Mouse (Mus musculus): ENCODE data around the gene Spsb3. TPM values are rescaled to one million over a fixed set of nuclear protein-coding genes. Genes with fewer than 3 reads are reported as not detected.

Spsb3 gene
- total and polyA plus RNA-seq, 2 experiments from 2014 or later, result 89.8 to 91.0 TPM

GRCm38 (mm10) chr17:24891321-24891720 is 4.9 kb downstream of the Spsb3 start:
- Histone ChIP-seq H3K4me3 (ENCODE audit: low read depth, low read length) (no peak overlapping the region), H3K27ac (ENCODE audit: low read depth, low read length) (no peak overlapping the region), H3K9ac (no peak overlapping the region), H3K36me3 (ENCODE audit: insufficient read depth) (peaks cover 43% of the 10 kb centered on the region), H3K9me3 (ENCODE audit: low read length) (no peaks in the 10 kb centered on the region), H3K4me2 (ENCODE audit: low read depth) (no peak overlapping the region), H3K4me1 (ENCODE audit: insufficient read depth) (peaks cover 23% of the 10 kb centered on the region), H3K27me3 (ENCODE audit: insufficient read depth, low read length) (no peaks in the 10 kb centered on the region)
- WGBS, result 85% methylated on average over 12 of the region's 13 CpGs
- ATAC-seq (no peak), DNase-seq (no peak)
- no peak for TF ChIP-seq CTCF (IDR thresholded peaks at IDR 0.05; ENCODE audit: low read depth)

- Histone ChIP-seq H3K9me3 (ENCODE audit: low read length) (no peaks in the 10 kb centered on the region), H3K4me3 (ENCODE audit: low read depth, low read length) (no peak overlapping the region), H3K36me3 (ENCODE audit: insufficient read depth) (peaks cover 47% of the 10 kb centered on the region), H3K4me1 (ENCODE audit: insufficient read depth) (peaks cover 22% of the 10 kb centered on the region), H3K9ac (no peak overlapping the region), H3K27ac (ENCODE audit: low read depth, low read length) (no peak overlapping the region), H3K4me2 (ENCODE audit: low read depth) (no peak overlapping the region), H3K27me3 (ENCODE audit: insufficient read depth, low read length) (no peaks in the 10 kb centered on the region)
- no peak for ATAC-seq
- WGBS, result 87% methylated on average over 12 of the region's 12 CpGs
- no peak for TF ChIP-seq CTCF (IDR thresholded peaks at IDR 0.05; ENCODE audit: low read depth)
- DNase-seq, result no peak
Observed at GRCm38 (mm10) chr17:24892785-24893184, 6.3 kb downstream of the Spsb3 start.

GRCm38 (mm10) chr17:24893276-24893675 is 6.8 kb downstream of the Spsb3 start:
- ATAC-seq, result no peak

GRCm38 (mm10) chr17:24894061-24894994 is 7.9 kb downstream of the Spsb3 start:
- Histone ChIP-seq H3K27me3 (ENCODE audit: insufficient read depth, low read length) (no peaks in the 10 kb centered on the region), H3K9me3 (ENCODE audit: low read length) (no peaks in the 10 kb centered on the region), H3K4me2 (ENCODE audit: low read depth) (peak overlapping the region; percentile 97), H3K36me3 (ENCODE audit: insufficient read depth) (peaks cover 57% of the 10 kb centered on the region), H3K27ac (ENCODE audit: low read depth, low read length) (peak overlapping the region; percentile 87), H3K4me1 (ENCODE audit: insufficient read depth) (peaks cover 20% of the 10 kb centered on the region), H3K9ac (peak overlapping the region; percentile 91), H3K4me3 (ENCODE audit: low read depth, low read length) (peak overlapping the region; percentile 77)
- 10% methylated on average over 31 of the region's 31 CpGs for WGBS
- TF ChIP-seq CTCF (IDR thresholded peaks at IDR 0.05; ENCODE audit: low read depth), result no peak
- DNase-seq (no peak), ATAC-seq (peak; percentile 14)

More at GRCm38 (mm10) chr17:24893276-24893675, 6.8 kb downstream of the Spsb3 start:
- H3K27me3 ChIP-seq (ENCODE audit: insufficient read depth, low read length), result no peaks in the 10 kb centered on the region
- H3K36me3 ChIP-seq (ENCODE audit: insufficient read depth), result peaks cover 52% of the 10 kb centered on the region
- no peak overlapping the region for H3K4me3 ChIP-seq (ENCODE audit: low read depth, low read length)
- no peak for TF ChIP-seq CTCF (IDR thresholded peaks at IDR 0.05; ENCODE audit: low read depth)
- no peak overlapping the region for H3K27ac ChIP-seq (ENCODE audit: low read depth, low read length)
- no peak overlapping the region for H3K9ac ChIP-seq
- no peaks in the 10 kb centered on the region for H3K9me3 ChIP-seq (ENCODE audit: low read length)
- H3K4me2 ChIP-seq (ENCODE audit: low read depth), result no peak overlapping the region
- H3K4me1 ChIP-seq (ENCODE audit: insufficient read depth), result peaks cover 20% of the 10 kb centered on the region
- no peak for DNase-seq
- WGBS, result 91% methylated on average over 2 of the region's 2 CpGs

GRCm38 (mm10) chr17:24894995-24895547 is 8.6 kb downstream of the Spsb3 start, which contains the start of the genes Eme2 and Mrps34:
Eme2 (minus strand) TSS chr17:24895087.
Mrps34 (plus strand) TSS chr17:24895116.
- under 1% methylated on average over 62 of the region's 62 CpGs for WGBS
- Histone ChIP-seq H3K4me3 (ENCODE audit: low read depth, low read length) (peak within 1 kb of the TSS; percentile 77), H3K4me2 (ENCODE audit: low read depth) (peak within 1 kb of the TSS; percentile 97), H3K27ac (ENCODE audit: low read depth, low read length) (peak within 1 kb of the TSS; percentile 90), H3K4me1 (ENCODE audit: insufficient read depth) (peaks cover 20% of the 10 kb centered on the region), H3K36me3 (ENCODE audit: insufficient read depth) (peaks cover 64% of the 10 kb centered on the region), H3K9ac (peak within 1 kb of the TSS; percentile 91), H3K27me3 (ENCODE audit: insufficient read depth, low read length) (no peaks in the 10 kb centered on the region), H3K9me3 (ENCODE audit: low read length) (no peaks in the 10 kb centered on the region)
- no peak for TF ChIP-seq CTCF (IDR thresholded peaks at IDR 0.05; ENCODE audit: low read depth)
- ATAC-seq, result peak; percentile 75
- peak; percentile 91 for DNase-seq

- ATAC-seq (no peak), DNase-seq (no peak)
- Histone ChIP-seq H3K27me3 (ENCODE audit: insufficient read depth, low read length) (no peaks in the 10 kb centered on the region), H3K9ac (peak overlapping the region; percentile 91), H3K36me3 (ENCODE audit: insufficient read depth) (peaks cover 64% of the 10 kb centered on the region), H3K4me3 (ENCODE audit: low read depth, low read length) (peak overlapping the region; percentile 77), H3K9me3 (ENCODE audit: low read length) (no peaks in the 10 kb centered on the region), H3K27ac (ENCODE audit: low read depth, low read length) (peak overlapping the region; percentile 90), H3K4me2 (ENCODE audit: low read depth) (peak overlapping the region; percentile 97), H3K4me1 (ENCODE audit: insufficient read depth) (peaks cover 20% of the 10 kb centered on the region)
- WGBS, result 9% methylated on average over 23 of the region's 23 CpGs
- no peak for TF ChIP-seq CTCF (IDR thresholded peaks at IDR 0.05; ENCODE audit: low read depth)
Observed at GRCm38 (mm10) chr17:24895571-24896240, 9.3 kb downstream of the Spsb3 start.

All from forebrain, postnatal 0 days (tissue).